ENCODE assay signal across 13 mouse cellular contexts in the genomic region with DNA sequence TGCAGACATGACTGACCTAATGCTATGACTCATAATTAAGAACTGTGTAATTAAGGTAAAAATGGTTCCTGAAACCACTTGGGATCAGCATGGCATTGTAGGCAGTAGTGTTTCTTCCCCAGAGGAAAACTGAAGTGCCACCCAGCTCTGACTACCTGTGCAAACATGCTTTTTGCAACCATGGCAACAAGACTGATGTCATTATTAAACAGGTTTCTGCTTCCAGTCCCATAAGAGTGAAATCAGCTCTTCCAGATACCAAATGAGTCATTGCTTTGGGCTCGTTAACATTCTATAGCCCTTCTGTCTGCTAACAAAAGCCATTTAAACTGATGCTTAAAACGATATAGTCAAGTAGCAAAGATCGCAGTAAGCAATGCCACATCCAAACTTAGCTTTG.
A peak's percentile ranks its signal among the peaks of the same experiment; 100 is the strongest.
DNase-seq lines count a peak whose midpoint lies in the region; ATAC-seq and TF ChIP-seq lines count a peak whose summit lies in the region.
"Had no signal": no experiment of that assay in that cellular context is flagged by ENCODE, and none has a peak within 500 bp of the region (broad histone marks: within the 10 kb centered on the region; RNA-seq: fewer than 3 reads in every experiment).

No protein-coding gene starts in this region.

- TF ChIP-seq CTCF in brain, embryonic 14.5 days (IDR thresholded peaks at IDR 0.05; ENCODE audit: borderline replicate concordance, extremely low read depth, insufficient read depth, insufficient read length), result no peak

- WGBS in hindbrain, embryonic 14.5 days, result 67% methylated on average over 3 of the region's 3 CpGs
- 84% methylated on average over 3 of the region's 3 CpGs for WGBS in hindbrain, embryonic 12.5 days
- WGBS in midbrain, embryonic 16.5 days, result 66% methylated on average over 3 of the region's 3 CpGs
- 67% methylated on average over 3 of the region's 3 CpGs for WGBS in midbrain, embryonic 15.5 days
- WGBS in stomach, embryonic 15.5 days, result 59% methylated on average over 3 of the region's 3 CpGs
- 78% methylated on average over 3 of the region's 3 CpGs for WGBS in kidney, embryonic 16.5 days

- no peaks in the 10 kb centered on the region for H3K9me3 ChIP-seq in hindbrain, embryonic 14.5 days (ENCODE audit: control insufficient read depth, low read length)
- no peaks in the 10 kb centered on the region for H3K9me3 ChIP-seq in hindbrain, embryonic 12.5 days (replicated peaks)
- H3K9me3 ChIP-seq in midbrain, embryonic 16.5 days (replicated peaks; ENCODE audit: control insufficient read depth, low read length, poor library complexity, severe bottlenecking), result no peaks in the 10 kb centered on the region
- no peaks in the 10 kb centered on the region for H3K9me3 ChIP-seq in midbrain, embryonic 15.5 days
- H3K9me3 ChIP-seq in stomach, embryonic 15.5 days, result no peaks in the 10 kb centered on the region
- no peaks in the 10 kb centered on the region for H3K9me3 ChIP-seq in kidney, embryonic 16.5 days (ENCODE audit: low read length)
- H3K9me3 ChIP-seq: limb, embryonic 15.5 days had no signal

- no peaks in the 10 kb centered on the region for H3K36me3 ChIP-seq in hindbrain, embryonic 14.5 days (replicated peaks; ENCODE audit: control insufficient read depth, insufficient read depth)
- no peaks in the 10 kb centered on the region for H3K36me3 ChIP-seq in hindbrain, embryonic 12.5 days
- no peaks in the 10 kb centered on the region for H3K36me3 ChIP-seq in midbrain, embryonic 16.5 days (ENCODE audit: control insufficient read depth, insufficient read depth, low read length)
- H3K36me3 ChIP-seq in midbrain, embryonic 15.5 days (replicated peaks), result no peaks in the 10 kb centered on the region
- no peaks in the 10 kb centered on the region for H3K36me3 ChIP-seq in stomach, embryonic 15.5 days
- H3K36me3 ChIP-seq in kidney, embryonic 16.5 days (ENCODE audit: insufficient read depth, low read length), result no peaks in the 10 kb centered on the region
- H3K36me3 ChIP-seq: limb, embryonic 15.5 days had no signal

- H3K4me3 ChIP-seq in hindbrain, embryonic 14.5 days (replicated peaks; ENCODE audit: low read length), result no peak overlapping the region
- no peak overlapping the region for H3K4me3 ChIP-seq in hindbrain, embryonic 12.5 days
- H3K4me3 ChIP-seq in midbrain, embryonic 16.5 days (ENCODE audit: low read depth, low read length), result no peak overlapping the region
- no peak overlapping the region for H3K4me3 ChIP-seq in midbrain, embryonic 15.5 days
- no peak overlapping the region for H3K4me3 ChIP-seq in stomach, embryonic 15.5 days (replicated peaks)
- no peak overlapping the region for H3K4me3 ChIP-seq in kidney, embryonic 16.5 days (ENCODE audit: low read length)
- H3K4me3 ChIP-seq: left cerebral cortex, adult 2 months; limb, embryonic 15.5 days had no signal

- peak; percentile 33 for DNase-seq in hindbrain, embryonic 14.5 days (ENCODE audit: low spot score)
- peak; percentile 61 for DNase-seq in brain, embryonic 14.5 days (ENCODE audit: low read depth)
- no peak for DNase-seq in cerebellum, adult 11 months
- DNase-seq: cerebellum, adult 9-11 months; kidney, adult 18-20 months had no signal

- H3K4me1 ChIP-seq in hindbrain, embryonic 14.5 days (replicated peaks; ENCODE audit: control insufficient read depth, insufficient read depth, low read length), result 0 out of 2 replicates have a peak, but pooled peaks cover 2% of the 10 kb centered on the region
- no peaks in the 10 kb centered on the region for H3K4me1 ChIP-seq in hindbrain, embryonic 12.5 days
- H3K4me1 ChIP-seq in midbrain, embryonic 16.5 days (ENCODE audit: control insufficient read depth, insufficient read depth, low read length), result no peaks in the 10 kb centered on the region
- H3K4me1 ChIP-seq in midbrain, embryonic 15.5 days, result no peaks in the 10 kb centered on the region
- no peaks in the 10 kb centered on the region for H3K4me1 ChIP-seq in stomach, embryonic 15.5 days
- H3K4me1 ChIP-seq in kidney, embryonic 16.5 days (ENCODE audit: insufficient read depth, low read length), result no peaks in the 10 kb centered on the region
- H3K4me1 ChIP-seq: limb, embryonic 15.5 days had no signal

- H3K9ac ChIP-seq in hindbrain, embryonic 14.5 days, result no peak overlapping the region
- no peak overlapping the region for H3K9ac ChIP-seq in hindbrain, embryonic 12.5 days
- H3K9ac ChIP-seq in midbrain, embryonic 16.5 days (ENCODE audit: low read depth, low read length), result no peak overlapping the region
- H3K9ac ChIP-seq in midbrain, embryonic 15.5 days, result no peak overlapping the region
- H3K9ac ChIP-seq in stomach, embryonic 15.5 days, result no peak overlapping the region
- no peak overlapping the region for H3K9ac ChIP-seq in kidney, embryonic 16.5 days (replicated peaks; ENCODE audit: low read length)
- H3K9ac ChIP-seq: limb, embryonic 15.5 days had no signal

- TF ChIP-seq POLR2A in brain, embryonic 14.5 days (IDR thresholded peaks at IDR 0.05; ENCODE audit: borderline replicate concordance, extremely low read depth, insufficient read depth, insufficient read length, poor library complexity, severe bottlenecking), result no peak

- no peak overlapping the region for H3K4me2 ChIP-seq in hindbrain, embryonic 14.5 days (replicated peaks)
- no peak overlapping the region for H3K4me2 ChIP-seq in hindbrain, embryonic 12.5 days (replicated peaks)
- H3K4me2 ChIP-seq in midbrain, embryonic 16.5 days (ENCODE audit: low read length), result no peak overlapping the region
- H3K4me2 ChIP-seq in midbrain, embryonic 15.5 days, result no peak overlapping the region
- H3K4me2 ChIP-seq in stomach, embryonic 15.5 days, result no peak overlapping the region
- H3K4me2 ChIP-seq in kidney, embryonic 16.5 days (replicated peaks; ENCODE audit: low read depth, low read length), result no peak overlapping the region
- H3K4me2 ChIP-seq: limb, embryonic 15.5 days had no signal

- H3K27me3 ChIP-seq in hindbrain, embryonic 14.5 days (ENCODE audit: control insufficient read depth, insufficient read depth, low read length), result no peaks in the 10 kb centered on the region
- H3K27me3 ChIP-seq in hindbrain, embryonic 12.5 days, result no peaks in the 10 kb centered on the region
- H3K27me3 ChIP-seq in midbrain, embryonic 16.5 days (ENCODE audit: control insufficient read depth, insufficient read depth, low read depth, low read length), result no peaks in the 10 kb centered on the region
- no peaks in the 10 kb centered on the region for H3K27me3 ChIP-seq in midbrain, embryonic 15.5 days (replicated peaks)
- H3K27me3 ChIP-seq in stomach, embryonic 15.5 days (replicated peaks), result no peaks in the 10 kb centered on the region
- no peaks in the 10 kb centered on the region for H3K27me3 ChIP-seq in kidney, embryonic 16.5 days (ENCODE audit: insufficient read depth, low read length)
- H3K27me3 ChIP-seq: limb, embryonic 15.5 days had no signal

- H3K27ac ChIP-seq in hindbrain, embryonic 14.5 days, result no peak overlapping the region
- H3K27ac ChIP-seq in hindbrain, embryonic 12.5 days, result no peak overlapping the region
- H3K27ac ChIP-seq in midbrain, embryonic 16.5 days (ENCODE audit: low read length), result no peak overlapping the region; the same call in 1 of the 2 replicates
- H3K27ac ChIP-seq in midbrain, embryonic 15.5 days, result no peak overlapping the region
- no peak overlapping the region for H3K27ac ChIP-seq in stomach, embryonic 15.5 days
- H3K27ac ChIP-seq in kidney, embryonic 16.5 days (ENCODE audit: low read length), result no peak overlapping the region
- H3K27ac ChIP-seq: left cerebral cortex, adult 2 months; limb, embryonic 15.5 days; macrophage had no signal

- ATAC-seq in hindbrain, embryonic 14.5 days (ENCODE audit: low FRiP score), result no peak
- ATAC-seq in hindbrain, embryonic 12.5 days (ENCODE audit: low FRiP score), result no peak
- ATAC-seq in midbrain, embryonic 16.5 days, result 0 out of 2 replicates have a peak, but pooled peaks have one; percentile 51
- no peak for ATAC-seq in midbrain, embryonic 15.5 days (replicated peaks)
- ATAC-seq in stomach, embryonic 15.5 days (ENCODE audit: insufficient read depth, low FRiP score, low read depth), result peak; percentile 72; the same call in 1 of the 2 replicates
- ATAC-seq in kidney, embryonic 16.5 days (ENCODE audit: low FRiP score, low TSS enrichment), result no peak

Comparison
In these comparisons a context has a peak if more than half of its experiments do, and no peak if none do; other contexts are left out.
1. ATAC-seq: peak in midbrain, embryonic 16.5 days (single experiment) and stomach, embryonic 15.5 days (single experiment); none in hindbrain, embryonic 14.5 days (single experiment), hindbrain, embryonic 12.5 days (single experiment), midbrain, embryonic 15.5 days (single experiment) and kidney, embryonic 16.5 days (single experiment).